Mouse (Mus musculus) cortical plate, adult 2 months (tissue): ENCODE data around the gene Hipk1. TPM values are rescaled to one million over a fixed set of nuclear protein-coding genes. Genes with fewer than 3 reads are reported as not detected.
"Not testable (repeated sequence)": the region's sequence is repeated elsewhere in the genome, so short reads cannot be mapped to it uniquely, and the experiment has no call there.

Source experiments
- H3K27ac ChIP-seq: fragments of 200-500 bp; 2 replicates; pipeline ENCODE4 v1.5.1; 2012; ENCODE audit warnings: low read length, control low read depth, inconsistent platforms; ENCODE audit not compliant: insufficient read depth
- H3K4me1 ChIP-seq: fragments of 200-500 bp; 2 replicates; pipeline ENCODE4 v1.6.1; 2011; ENCODE audit warnings: low read length; ENCODE audit not compliant: control insufficient read depth, insufficient read depth
- H3K4me3 ChIP-seq: fragments of 200-500 bp; 2 replicates; pipeline ENCODE4 v1.5.1; 2011; ENCODE audit warnings: mild to moderate bottlenecking, low read length, control low read depth; ENCODE audit not compliant: insufficient read depth
- CTCF ChIP-seq: fragments of 200-500 bp; IDR thresholded peaks from 2 replicates; pipeline ENCODE4 v1.5.1; 2011; ENCODE audit warnings: mild to moderate bottlenecking, control low read depth, low read length; ENCODE audit not compliant: insufficient read depth; ENCODE audit errors: extremely low read depth
- POLR2A ChIP-seq: fragments of 200-500 bp; IDR thresholded peaks from 2 replicates; pipeline ENCODE4 v1.6.1; 2011; ENCODE audit warnings: mild to moderate bottlenecking, low read length, control low read depth; ENCODE audit not compliant: insufficient read depth; ENCODE audit errors: extremely low read depth
- polyA plus RNA-seq: library from polyadenylated mRNA; depleted of rRNA; stranded (reverse); fragments of >200 nt; gene quantifications from 2 replicates; pipeline ENCODE4 v1.2.3, GENCODE M21; 2012; rRNA removed

Hipk1 gene
- polyA plus RNA-seq: 41.2 and 42.0 TPM in 2 replicates

- TF ChIP-seq POLR2A (peak; percentile 77), CTCF (no peak)
- H3K4me3 ChIP-seq: peak within 1 kb of the TSS; percentile 97
- peak within 1 kb of the TSS; percentile 99 for H3K27ac ChIP-seq
- H3K4me1 ChIP-seq: peaks cover 3% of the 10 kb centered on the region; the same call in 1 of the 2 replicates
These were observed at the start of gene Hipk1 for GRCm38 (mm10) chr3:103791230-103792110. Gene Hipk1, minus strand, starts transcription at chr3:103791563.

GRCm38 (mm10) chr3:103840946-103841345, 49.6 kb upstream of the Hipk1 start:
- H3K27ac ChIP-seq, H3K4me1 ChIP-seq, H3K4me3 ChIP-seq: not testable (repeated sequence)

GRCm38 (mm10) chr3:103840195-103840594, 48.8 kb upstream of the Hipk1 start:
- H3K4me1 ChIP-seq, H3K27ac ChIP-seq, H3K4me3 ChIP-seq: not testable (repeated sequence)

GRCm38 (mm10) chr3:103839711-103840110, 48.3 kb upstream of the Hipk1 start:
- TF ChIP-seq CTCF (no peak), POLR2A (no peak)
- Histone ChIP-seq H3K4me3 (no peak overlapping the region), H3K4me1 (no peaks in the 10 kb centered on the region), H3K27ac (no peak overlapping the region)

GRCm38 (mm10) chr3:103836453-103836852, 45.1 kb upstream of the Hipk1 start:
- no peak for TF ChIP-seq POLR2A
- TF ChIP-seq CTCF: no peak
- Histone ChIP-seq H3K4me1 (no peaks in the 10 kb centered on the region), H3K27ac (no peak overlapping the region), H3K4me3 (no peak overlapping the region)

GRCm38 (mm10) chr3:103835951-103836310, 44.6 kb upstream of the Hipk1 start:
- Histone ChIP-seq H3K27ac (no peak overlapping the region), H3K4me1 (no peaks in the 10 kb centered on the region), H3K4me3 (no peak overlapping the region)
- no peak for TF ChIP-seq POLR2A
- no peak for TF ChIP-seq CTCF

GRCm38 (mm10) chr3:103835272-103835950, 44.0 kb upstream of the Hipk1 start:
- no peak overlapping the region for H3K4me3 ChIP-seq
- no peaks in the 10 kb centered on the region for H3K4me1 ChIP-seq
- TF ChIP-seq CTCF (no peak), POLR2A (no peak)
- H3K27ac ChIP-seq: no peak overlapping the region

- Histone ChIP-seq H3K27ac (no peak overlapping the region), H3K4me3 (no peak overlapping the region), H3K4me1 (no peaks in the 10 kb centered on the region)
- no peak for TF ChIP-seq CTCF
- no peak for TF ChIP-seq POLR2A
These were observed 42.6 kb upstream of the Hipk1 start for GRCm38 (mm10) chr3:103834001-103834400.

GRCm38 (mm10) chr3:103832426-103832825, 41.1 kb upstream of the Hipk1 start, which contains the start of gene Bcl2l15:
Gene Bcl2l15, plus strand, starts transcription at chr3:103832601.
- Histone ChIP-seq H3K4me3 (no peak within 1 kb of the TSS), H3K4me1 (no peaks in the 10 kb centered on the region), H3K27ac (no peak within 1 kb of the TSS)
- TF ChIP-seq POLR2A (no peak), CTCF (no peak)

GRCm38 (mm10) chr3:103831146-103831545, 39.8 kb upstream of the Hipk1 start:
- Histone ChIP-seq H3K4me1 (no peaks in the 10 kb centered on the region), H3K4me3 (no peak overlapping the region), H3K27ac (no peak overlapping the region)
- no peak for TF ChIP-seq POLR2A
- no peak for TF ChIP-seq CTCF

GRCm38 (mm10) chr3:103830681-103831080, 39.3 kb upstream of the Hipk1 start:
- H3K4me3 ChIP-seq, H3K27ac ChIP-seq, H3K4me1 ChIP-seq: not testable (repeated sequence)
